9 mouse cellular contexts compared by ENCODE assay signal in genomic region chr1:194962181-194962580, GRCm38 (mm10). TPM values are rescaled to one million over a fixed set of nuclear protein-coding genes. Genes with fewer than 3 reads are reported as not detected.
DNase-seq lines count a peak whose midpoint lies in the region; ATAC-seq and TF ChIP-seq lines count a peak whose summit lies in the region.
"Had no signal": no experiment of that assay in that cellular context is flagged by ENCODE, and none has a peak within 500 bp of the region (broad histone marks: within the 10 kb centered on the region; RNA-seq: fewer than 3 reads in every experiment).

No protein-coding gene starts in this region.

- peak; percentile 95 for TF ChIP-seq CTCF in cerebellum, adult 2 months (IDR thresholded peaks at IDR 0.05; ENCODE audit: borderline replicate concordance, insufficient read depth, low read depth, low read length)
- TF ChIP-seq CTCF in small intestine, adult 2 months (IDR thresholded peaks at IDR 0.05; ENCODE audit: extremely low read depth, insufficient read length, insufficient replicate concordance, low read depth, low read length), result peak; percentile 92; the same call in 1 of the 2 replicates

- H3K9ac ChIP-seq in liver, embryonic 12.5 days, result no peak overlapping the region
- H3K9ac ChIP-seq in intestine, embryonic 14.5 days (ENCODE audit: low read length), result no peak overlapping the region
- no peak overlapping the region for H3K9ac ChIP-seq in midbrain, embryonic 11.5 days (ENCODE audit: low read length)

- H3K27me3 ChIP-seq in liver, embryonic 12.5 days (replicated peaks), result no peaks in the 10 kb centered on the region
- no peaks in the 10 kb centered on the region for H3K27me3 ChIP-seq in cerebellum, adult 2 months (ENCODE audit: control insufficient read depth, insufficient read depth, low read length)
- H3K27me3 ChIP-seq in intestine, embryonic 14.5 days (replicated peaks; ENCODE audit: control insufficient read depth, insufficient read depth, low read length), result no peaks in the 10 kb centered on the region
- no peaks in the 10 kb centered on the region for H3K27me3 ChIP-seq in midbrain, embryonic 11.5 days (ENCODE audit: control insufficient read depth, insufficient read depth, low read length)
- H3K27me3 ChIP-seq in small intestine, adult 2 months (ENCODE audit: control insufficient read depth, insufficient read depth, low read length), result no peaks in the 10 kb centered on the region

- H3K4me3 ChIP-seq in liver, embryonic 12.5 days, result no peak overlapping the region
- H3K4me3 ChIP-seq in cerebellum, adult 2 months (replicated peaks; ENCODE audit: insufficient read depth, low read depth, low read length), result no peak overlapping the region
- no peak overlapping the region for H3K4me3 ChIP-seq in intestine, embryonic 14.5 days (ENCODE audit: low read depth, low read length)
- no peak overlapping the region for H3K4me3 ChIP-seq in midbrain, embryonic 11.5 days (ENCODE audit: low read depth, low read length)
- no peak overlapping the region for H3K4me3 ChIP-seq in small intestine, adult 2 months (ENCODE audit: low read depth, low read length)
- H3K4me3 ChIP-seq: myocyte had no signal

- no peak overlapping the region for H3K4me2 ChIP-seq in liver, embryonic 12.5 days
- no peak overlapping the region for H3K4me2 ChIP-seq in intestine, embryonic 14.5 days (ENCODE audit: low read length)
- H3K4me2 ChIP-seq in midbrain, embryonic 11.5 days, result no peak overlapping the region

- H3K27ac ChIP-seq in liver, embryonic 12.5 days, result no peak overlapping the region
- no peak overlapping the region for H3K27ac ChIP-seq in cerebellum, adult 2 months (ENCODE audit: insufficient read depth, low read length)
- H3K27ac ChIP-seq in intestine, embryonic 14.5 days (ENCODE audit: low read depth), result no peak overlapping the region
- no peak overlapping the region for H3K27ac ChIP-seq in midbrain, embryonic 11.5 days (ENCODE audit: low read depth, low read length)
- H3K27ac ChIP-seq in small intestine, adult 2 months (ENCODE audit: insufficient read depth, low read depth, low read length), result no peak overlapping the region

- H3K36me3 ChIP-seq in liver, embryonic 12.5 days, result no peaks in the 10 kb centered on the region
- no peaks in the 10 kb centered on the region for H3K36me3 ChIP-seq in intestine, embryonic 14.5 days (ENCODE audit: control insufficient read depth, insufficient read depth, low read length)
- H3K36me3 ChIP-seq in midbrain, embryonic 11.5 days (ENCODE audit: control insufficient read depth, insufficient read depth, low read length), result no peaks in the 10 kb centered on the region
- H3K36me3 ChIP-seq in small intestine, adult 2 months (ENCODE audit: control insufficient read depth, insufficient read depth, low read length), result no peaks in the 10 kb centered on the region

- no peaks in the 10 kb centered on the region for H3K9me3 ChIP-seq in liver, embryonic 12.5 days (replicated peaks)
- no peaks in the 10 kb centered on the region for H3K9me3 ChIP-seq in intestine, embryonic 14.5 days (ENCODE audit: control insufficient read depth, low read length)
- no peaks in the 10 kb centered on the region for H3K9me3 ChIP-seq in midbrain, embryonic 11.5 days (ENCODE audit: control insufficient read depth, low read length)

- WGBS in liver, embryonic 12.5 days (ENCODE audit: insufficient replicate concordance), result 40% methylated on average over 5 of the region's 5 CpGs
- 26% methylated on average over 5 of the region's 5 CpGs for WGBS in cerebellum, adult 2 months
- WGBS in intestine, embryonic 14.5 days, result 29% methylated on average over 5 of the region's 5 CpGs
- WGBS in midbrain, embryonic 11.5 days, result 35% methylated on average over 5 of the region's 5 CpGs
- 22% methylated on average over 5 of the region's 5 CpGs for WGBS in small intestine, adult 2 months

- peak; percentile 49 for DNase-seq in liver
- peak; percentile 61 to 71 for DNase-seq in cerebellum, adult 2 months
- peak; percentile 83 for DNase-seq in intestine, embryonic 14.5 days (ENCODE audit: low spot score)
- peak; percentile 69 to 74 for DNase-seq in left cerebral cortex, postnatal 10 days (ENCODE audit: extremely low spot score in 1 of 2, low spot score in 2 of 2)
- DNase-seq in midbrain, embryonic 11.5 days (ENCODE audit: low spot score, missing footprints), result peak; percentile 92

- intact Hi-C loops in left cerebral cortex, postnatal 10 days (cut with DNase I), result loop anchor here (1.0 to 10.0 kb wide), 4 partner anchors 83 to 337 kb away; no protein-coding TSS in a partner anchor

- no peak for ATAC-seq in liver, embryonic 12.5 days
- ATAC-seq in frontal cortex, adult (ENCODE audit: low TSS enrichment), result peak; percentile 88
- ATAC-seq in intestine, embryonic 14.5 days (replicated peaks; ENCODE audit: low FRiP score, low TSS enrichment, low read depth), result no peak; the same call in 1 of the 2 replicates
- ATAC-seq in midbrain, embryonic 11.5 days (ENCODE audit: low FRiP score), result peak; percentile 82

- H3K4me1 ChIP-seq in liver, embryonic 12.5 days, result no peaks in the 10 kb centered on the region
- no peaks in the 10 kb centered on the region for H3K4me1 ChIP-seq in cerebellum, adult 2 months (ENCODE audit: control insufficient read depth, insufficient read depth, low read length)
- no peaks in the 10 kb centered on the region for H3K4me1 ChIP-seq in intestine, embryonic 14.5 days (replicated peaks; ENCODE audit: control insufficient read depth, insufficient read depth, low read length)
- no peaks in the 10 kb centered on the region for H3K4me1 ChIP-seq in midbrain, embryonic 11.5 days (ENCODE audit: control insufficient read depth, insufficient read depth, low read length)
- H3K4me1 ChIP-seq in small intestine, adult 2 months (ENCODE audit: control insufficient read depth, insufficient read depth, insufficient read length, low read length), result no peaks in the 10 kb centered on the region; the same call in 1 of the 2 replicates

- no peak for TF ChIP-seq POLR2A in cerebellum, adult 2 months (IDR thresholded peaks at IDR 0.05; ENCODE audit: borderline replicate concordance, insufficient read depth, low read length)
- no peak for TF ChIP-seq POLR2A in small intestine, adult 2 months (IDR thresholded peaks at IDR 0.05; ENCODE audit: low read depth, low read length)

RNA-seq across cellular contexts. Expression of gene Cd34, which starts 23.6 kb away (rescaled TPM):
- polyA plus RNA-seq in liver, embryonic 12.5 days (2016; fragmentation: Nextera tagmentation; extraction: Ambion mirVana), result 26.6 and 28.3 TPM in 2 replicates
- polyA plus RNA-seq in cerebellum, adult 2 months (2012; rRNA removed), result 15.0 and 16.0 TPM in 2 replicates
- 53.2 and 58.7 TPM in 2 replicates for polyA plus RNA-seq in intestine, embryonic 14.5 days (2014; fragmentation: Nextera tagmentation; extraction: Ambion mirVana)
- 10 to 100 TPM; 29.1 to 29.2 TPM for total RNA-seq in left cerebral cortex, postnatal 10 days (2021)
- polyA plus RNA-seq in midbrain, embryonic 11.5 days (2014; fragmentation: Nextera tagmentation; extraction: Ambion mirVana), result 51.3 and 54.5 TPM in 2 replicates
- polyA plus RNA-seq in small intestine, adult 2 months (2012; rRNA removed), result 4.5 and 5.8 TPM in 2 replicates

Comparison
In these comparisons a context has a peak if more than half of its experiments do, and no peak if none do; other contexts are left out.
1. ATAC-seq: peak in frontal cortex, adult (single experiment) and midbrain, embryonic 11.5 days (single experiment); none in liver, embryonic 12.5 days (single experiment) and intestine, embryonic 14.5 days (single experiment).
2. Peak in every context shown above with its lines, with median percentiles within 50 percentile points of each other: DNase-seq.